11 mouse cellular contexts compared by ENCODE assay signal in genomic region chr6:36890776-36891175, GRCm38 (mm10).
A peak's percentile ranks its signal among the peaks of the same experiment; 100 is the strongest.
DNase-seq lines count a peak whose midpoint lies in the region; ATAC-seq and TF ChIP-seq lines count a peak whose summit lies in the region.
"Had no signal": no experiment of that assay in that cellular context is flagged by ENCODE, and none has a peak within 500 bp of the region (broad histone marks: within the 10 kb centered on the region; RNA-seq: fewer than 3 reads in every experiment).

No protein-coding gene starts in this region.

- no peak for DNase-seq in hindbrain, embryonic 10.5 days (ENCODE audit: low spot score)
- no peak for DNase-seq in hindbrain, postnatal 0 days (ENCODE audit: low spot score)
- DNase-seq in midbrain, embryonic 11.5 days (ENCODE audit: low spot score, missing footprints), result peak; percentile 75
- no peak for DNase-seq in limb, embryonic 10.5 days (ENCODE audit: low spot score)
- no peak for DNase-seq in c-Kit-positive CD71-positive TER-119-positive erythroid progenitor cells, embryonic 14.5 days (ENCODE audit: low spot score)
- DNase-seq in adrenal gland, adult 2 months, result no peak
- DNase-seq: cerebellum, postnatal 14 days; right cerebral cortex, postnatal 14 days; thymus, adult 2 months had no signal

- peaks cover 15% of the 10 kb centered on the region for H3K4me1 ChIP-seq in hindbrain, embryonic 10.5 days (replicated peaks)
- H3K4me1 ChIP-seq in hindbrain, postnatal 0 days (ENCODE audit: insufficient read depth, low read length), result no peaks in the 10 kb centered on the region
- no peaks in the 10 kb centered on the region for H3K4me1 ChIP-seq in midbrain, embryonic 11.5 days (ENCODE audit: control insufficient read depth, insufficient read depth, low read length)
- H3K4me1 ChIP-seq in midbrain, embryonic 15.5 days, result no peaks in the 10 kb centered on the region
- H3K4me1 ChIP-seq in limb, embryonic 10.5 days, result peaks cover 22% of the 10 kb centered on the region
- H3K4me1 ChIP-seq: stomach, embryonic 15.5 days had no signal

- WGBS in hindbrain, embryonic 10.5 days, result 67% methylated on average over 2 of the region's 2 CpGs
- 46% methylated on average over 2 of the region's 2 CpGs for WGBS in hindbrain, postnatal 0 days
- 80% methylated on average over 2 of the region's 2 CpGs for WGBS in midbrain, embryonic 11.5 days
- WGBS in midbrain, embryonic 15.5 days, result 72% methylated on average over 2 of the region's 2 CpGs
- WGBS in limb, embryonic 10.5 days, result 41% methylated on average over 2 of the region's 2 CpGs

- no peaks in the 10 kb centered on the region for H3K36me3 ChIP-seq in hindbrain, embryonic 10.5 days
- H3K36me3 ChIP-seq in hindbrain, postnatal 0 days (ENCODE audit: insufficient read depth, low read length), result no peaks in the 10 kb centered on the region
- H3K36me3 ChIP-seq in midbrain, embryonic 11.5 days (ENCODE audit: control insufficient read depth, insufficient read depth, low read length), result no peaks in the 10 kb centered on the region
- no peaks in the 10 kb centered on the region for H3K36me3 ChIP-seq in midbrain, embryonic 15.5 days (replicated peaks)
- no peaks in the 10 kb centered on the region for H3K36me3 ChIP-seq in limb, embryonic 10.5 days
- H3K36me3 ChIP-seq: stomach, embryonic 15.5 days had no signal

- no peak overlapping the region for H3K4me2 ChIP-seq in hindbrain, postnatal 0 days (ENCODE audit: low read depth, low read length)
- H3K4me2 ChIP-seq in midbrain, embryonic 11.5 days, result no peak overlapping the region
- no peak overlapping the region for H3K4me2 ChIP-seq in midbrain, embryonic 15.5 days
- H3K4me2 ChIP-seq: stomach, embryonic 15.5 days had no signal

- H3K27ac ChIP-seq in hindbrain, embryonic 10.5 days, result peak overlapping the region; percentile 29; the same call in 1 of the 2 replicates
- no peak overlapping the region for H3K27ac ChIP-seq in hindbrain, postnatal 0 days
- no peak overlapping the region for H3K27ac ChIP-seq in midbrain, embryonic 11.5 days (ENCODE audit: low read depth, low read length)
- H3K27ac ChIP-seq in midbrain, embryonic 15.5 days, result no peak overlapping the region
- H3K27ac ChIP-seq in limb, embryonic 10.5 days, result peak overlapping the region; percentile 76

- 0 out of 2 replicates have a peak, but pooled peaks cover 4% of the 10 kb centered on the region for H3K27me3 ChIP-seq in hindbrain, embryonic 10.5 days (ENCODE audit: insufficient read depth, poor library complexity, severe bottlenecking)
- no peaks in the 10 kb centered on the region for H3K27me3 ChIP-seq in hindbrain, postnatal 0 days (ENCODE audit: insufficient read depth, low read length)
- H3K27me3 ChIP-seq in midbrain, embryonic 11.5 days (ENCODE audit: control insufficient read depth, insufficient read depth, low read length), result no peaks in the 10 kb centered on the region
- no peaks in the 10 kb centered on the region for H3K27me3 ChIP-seq in midbrain, embryonic 15.5 days (replicated peaks)
- no peaks in the 10 kb centered on the region for H3K27me3 ChIP-seq in limb, embryonic 10.5 days (ENCODE audit: low read depth, poor library complexity, severe bottlenecking)
- H3K27me3 ChIP-seq: stomach, embryonic 15.5 days had no signal

- no peak overlapping the region for H3K4me3 ChIP-seq in hindbrain, embryonic 10.5 days
- H3K4me3 ChIP-seq in hindbrain, postnatal 0 days (ENCODE audit: low read length), result no peak overlapping the region
- H3K4me3 ChIP-seq in midbrain, embryonic 11.5 days (ENCODE audit: low read depth, low read length), result no peak overlapping the region
- H3K4me3 ChIP-seq in midbrain, embryonic 15.5 days, result no peak overlapping the region
- H3K4me3 ChIP-seq in limb, embryonic 10.5 days, result no peak overlapping the region
- H3K4me3 ChIP-seq: stomach, embryonic 15.5 days had no signal

- ATAC-seq in hindbrain, postnatal 0 days, result no peak
- no peak for ATAC-seq in midbrain, embryonic 11.5 days (ENCODE audit: low FRiP score)
- ATAC-seq in midbrain, embryonic 15.5 days (replicated peaks), result no peak

- H3K9ac ChIP-seq in hindbrain, postnatal 0 days (replicated peaks; ENCODE audit: low read length), result no peak overlapping the region
- H3K9ac ChIP-seq in midbrain, embryonic 11.5 days (ENCODE audit: low read length), result no peak overlapping the region
- no peak overlapping the region for H3K9ac ChIP-seq in midbrain, embryonic 15.5 days
- H3K9ac ChIP-seq: stomach, embryonic 15.5 days had no signal

- no peak for TF ChIP-seq CTCF in hindbrain, postnatal 0 days (IDR thresholded peaks at IDR 0.05; ENCODE audit: low read depth)

- no peaks in the 10 kb centered on the region for H3K9me3 ChIP-seq in hindbrain, embryonic 10.5 days
- H3K9me3 ChIP-seq in hindbrain, postnatal 0 days (ENCODE audit: low read length), result no peaks in the 10 kb centered on the region
- H3K9me3 ChIP-seq in midbrain, embryonic 11.5 days (ENCODE audit: control insufficient read depth, low read length), result no peaks in the 10 kb centered on the region
- H3K9me3 ChIP-seq in midbrain, embryonic 15.5 days, result no peaks in the 10 kb centered on the region
- H3K9me3 ChIP-seq in limb, embryonic 10.5 days (replicated peaks), result no peaks in the 10 kb centered on the region
- H3K9me3 ChIP-seq: stomach, embryonic 15.5 days had no signal

Comparison
In these comparisons a context has a peak if more than half of its experiments do, and no peak if none do; other contexts are left out.
1. H3K27ac ChIP-seq: peak in hindbrain, embryonic 10.5 days (single experiment) and limb, embryonic 10.5 days (single experiment); none in hindbrain, postnatal 0 days (single experiment), midbrain, embryonic 11.5 days (single experiment) and midbrain, embryonic 15.5 days (single experiment).